Mouse (Mus musculus): Measurements from ENCODE around the gene Trio. TPM values are rescaled to one million over a fixed set of nuclear protein-coding genes. Genes with fewer than 3 reads are reported as not detected.

The Trio gene
- total and polyA plus RNA-seq, 2 experiments from 2014 or later = 19.9 to 197 TPM

- no peak for DNase-seq (ENCODE audit: low spot score)
- no peak overlapping the region for H3K4me3 ChIP-seq (ENCODE audit: low read length)
- no peak overlapping the region for H3K9ac ChIP-seq (replicated peaks; ENCODE audit: low read length)
- no peak overlapping the region for H3K27ac ChIP-seq
- peaks cover 19% of the 10 kb centered on the region for H3K36me3 ChIP-seq (ENCODE audit: insufficient read depth, low read length)
- no peak for TF ChIP-seq CTCF (IDR thresholded peaks at IDR 0.05; ENCODE audit: low read depth)
- no peaks in the 10 kb centered on the region for H3K9me3 ChIP-seq (ENCODE audit: low read length)
- no peaks in the 10 kb centered on the region for H3K27me3 ChIP-seq (ENCODE audit: insufficient read depth, low read length)
- no peak overlapping the region for H3K4me2 ChIP-seq (ENCODE audit: low read depth, low read length)
- 79% methylated on average over 14 of the region's 14 CpGs for WGBS
- H3K4me1 ChIP-seq (ENCODE audit: insufficient read depth, low read length) = 0 out of 2 replicates have a peak, but pooled peaks cover 4% of the 10 kb centered on the region
- ATAC-seq = no peak
Measured at GRCm38 (mm10) chr15:27804447-27804846, 221.2 kb downstream of the Trio start.

GRCm38 (mm10) chr15:27803568-27804345 lies 221.9 kb downstream of the Trio start:
- H3K4me2 ChIP-seq (ENCODE audit: low read depth, low read length) = no peak overlapping the region
- no peaks in the 10 kb centered on the region for H3K27me3 ChIP-seq (ENCODE audit: insufficient read depth, low read length)
- whole genome bisulfite sequencing = 66% methylated on average over 18 of the region's 18 CpGs
- H3K4me1 ChIP-seq (ENCODE audit: insufficient read depth, low read length) = 0 out of 2 replicates have a peak, but pooled peaks cover 4% of the 10 kb centered on the region
- DNase-seq (ENCODE audit: low spot score) (no peak), ATAC-seq (no peak)
- peaks cover 19% of the 10 kb centered on the region for H3K36me3 ChIP-seq (ENCODE audit: insufficient read depth, low read length)
- no peak overlapping the region for H3K27ac ChIP-seq
- no peak for TF ChIP-seq CTCF (IDR thresholded peaks at IDR 0.05; ENCODE audit: low read depth)
- H3K4me3 ChIP-seq (ENCODE audit: low read length) = no peak overlapping the region
- no peaks in the 10 kb centered on the region for H3K9me3 ChIP-seq (ENCODE audit: low read length)
- H3K9ac ChIP-seq (replicated peaks; ENCODE audit: low read length) = no peak overlapping the region

GRCm38 (mm10) chr15:27802243-27802642 lies 223.4 kb downstream of the Trio start:
- ATAC-seq (no peak), DNase-seq (ENCODE audit: low spot score) (no peak)
- Histone ChIP-seq H3K4me3 (ENCODE audit: low read length) (no peak overlapping the region), H3K36me3 (ENCODE audit: insufficient read depth, low read length) (peaks cover 24% of the 10 kb centered on the region), H3K9ac (replicated peaks; ENCODE audit: low read length) (no peak overlapping the region), H3K4me1 (ENCODE audit: insufficient read depth, low read length) (peaks cover 11% of the 10 kb centered on the region; the same call in 1 of the 2 replicates), H3K27me3 (ENCODE audit: insufficient read depth, low read length) (no peaks in the 10 kb centered on the region), H3K4me2 (ENCODE audit: low read depth, low read length) (no peak overlapping the region), H3K27ac (no peak overlapping the region; the same call in 1 of the 2 replicates), H3K9me3 (ENCODE audit: low read length) (no peaks in the 10 kb centered on the region)
- no peak for TF ChIP-seq CTCF (IDR thresholded peaks at IDR 0.05; ENCODE audit: low read depth)
- 74% methylated on average over 12 of the region's 12 CpGs for WGBS

GRCm38 (mm10) chr15:27801177-27801576 lies 224.5 kb downstream of the Trio start:
- peaks cover 16% of the 10 kb centered on the region for H3K4me1 ChIP-seq (ENCODE audit: insufficient read depth, low read length)
- DNase-seq (ENCODE audit: low spot score) = no peak
- H3K27ac ChIP-seq = no peak overlapping the region
- no peak for TF ChIP-seq CTCF (IDR thresholded peaks at IDR 0.05; ENCODE audit: low read depth)
- 75% methylated on average over 4 of the region's 4 CpGs for WGBS
- H3K4me3 ChIP-seq (ENCODE audit: low read length) = no peak overlapping the region
- no peaks in the 10 kb centered on the region for H3K9me3 ChIP-seq (ENCODE audit: low read length)
- ATAC-seq = no peak
- peaks cover 27% of the 10 kb centered on the region for H3K36me3 ChIP-seq (ENCODE audit: insufficient read depth, low read length)
- H3K4me2 ChIP-seq (ENCODE audit: low read depth, low read length) = no peak overlapping the region
- no peak overlapping the region for H3K9ac ChIP-seq (replicated peaks; ENCODE audit: low read length)
- no peaks in the 10 kb centered on the region for H3K27me3 ChIP-seq (ENCODE audit: insufficient read depth, low read length)

GRCm38 (mm10) chr15:27797480-27798155 lies 228.0 kb downstream of the Trio start:
- Histone ChIP-seq H3K4me3 (ENCODE audit: low read length) (no peak overlapping the region), H3K9ac (replicated peaks; ENCODE audit: low read length) (no peak overlapping the region), H3K4me1 (ENCODE audit: insufficient read depth, low read length) (peaks cover 16% of the 10 kb centered on the region), H3K4me2 (ENCODE audit: low read depth, low read length) (no peak overlapping the region), H3K27ac (peak overlapping the region; percentile 73), H3K27me3 (ENCODE audit: insufficient read depth, low read length) (no peaks in the 10 kb centered on the region), H3K9me3 (ENCODE audit: low read length) (no peaks in the 10 kb centered on the region), H3K36me3 (ENCODE audit: insufficient read depth, low read length) (peaks cover 8% of the 10 kb centered on the region; the same call in 1 of the 2 replicates)
- no peak for TF ChIP-seq CTCF (IDR thresholded peaks at IDR 0.05; ENCODE audit: low read depth)
- ATAC-seq (no peak), DNase-seq (ENCODE audit: low spot score) (no peak)
- WGBS = 53% methylated on average over 20 of the region's 20 CpGs

- no peak for DNase-seq (ENCODE audit: low spot score)
- H3K9ac ChIP-seq (replicated peaks; ENCODE audit: low read length) = no peak overlapping the region
- no peak overlapping the region for H3K4me2 ChIP-seq (ENCODE audit: low read depth, low read length)
- ATAC-seq = no peak
- no peak overlapping the region for H3K4me3 ChIP-seq (ENCODE audit: low read length)
- no peak for TF ChIP-seq CTCF (IDR thresholded peaks at IDR 0.05; ENCODE audit: low read depth)
- peak overlapping the region; percentile 73; the same call in 1 of the 2 replicates for H3K27ac ChIP-seq
- 69% methylated on average over 7 of the region's 7 CpGs for WGBS
- H3K36me3 ChIP-seq (ENCODE audit: insufficient read depth, low read length) = peaks cover 8% of the 10 kb centered on the region; the same call in 1 of the 2 replicates
- H3K27me3 ChIP-seq (ENCODE audit: insufficient read depth, low read length) = no peaks in the 10 kb centered on the region
- H3K9me3 ChIP-seq (ENCODE audit: low read length) = no peaks in the 10 kb centered on the region
- peaks cover 16% of the 10 kb centered on the region for H3K4me1 ChIP-seq (ENCODE audit: insufficient read depth, low read length)
Measured at GRCm38 (mm10) chr15:27796868-27797222, 228.8 kb downstream of the Trio start.

Data from hindbrain, postnatal 0 days (tissue).